9 mouse cellular contexts compared by ENCODE assay signal in genomic region chr4:110051281-110051665, GRCm38 (mm10).
DNase-seq lines count a peak whose midpoint lies in the region; ATAC-seq and TF ChIP-seq lines count a peak whose summit lies in the region.
"Had no signal": no experiment of that assay in that cellular context is flagged by ENCODE, and none has a peak within 500 bp of the region (broad histone marks: within the 10 kb centered on the region; RNA-seq: fewer than 3 reads in every experiment).

No protein-coding gene starts in this region.

- peak overlapping the region; percentile 37; the same call in 1 of the 2 replicates for H3K9ac ChIP-seq in embryonic facial prominence, embryonic 15.5 days
- H3K9ac ChIP-seq in intestine, embryonic 15.5 days, result peak overlapping the region; percentile 28; the same call in 1 of the 2 replicates
- peak overlapping the region; percentile 72 for H3K9ac ChIP-seq in neural tube, embryonic 13.5 days

- H3K4me3 ChIP-seq in lung, adult 2 months (replicated peaks; ENCODE audit: extremely low read depth, low read depth, low read length), result peak overlapping the region; percentile 6
- H3K4me3 ChIP-seq in embryonic facial prominence, embryonic 15.5 days (replicated peaks), result peak overlapping the region; percentile 50
- H3K4me3 ChIP-seq in intestine, embryonic 15.5 days (replicated peaks), result peak overlapping the region; percentile 36
- H3K4me3 ChIP-seq in neural tube, embryonic 13.5 days, result peak overlapping the region; percentile 46

- no peak for TF ChIP-seq POLR2A in lung, adult 2 months (IDR thresholded peaks at IDR 0.05; ENCODE audit: borderline replicate concordance, extremely low read depth, low read depth, low read length)

- 15% methylated on average over 12 of the region's 12 CpGs for WGBS in lung, adult 2 months
- 13% methylated on average over 12 of the region's 12 CpGs for WGBS in embryonic facial prominence, embryonic 15.5 days
- 13% methylated on average over 12 of the region's 12 CpGs for WGBS in intestine, embryonic 15.5 days
- 14% methylated on average over 12 of the region's 12 CpGs for WGBS in neural tube, embryonic 13.5 days

- no peak for DNase-seq in lung, adult 2 months
- DNase-seq in lung, postnatal 4 days, result no peak
- no peak for DNase-seq in embryo, embryonic 10.5 days (ENCODE audit: low spot score)
- no peak for DNase-seq in cerebellum, adult 9-11 months
- no peak for DNase-seq in urinary bladder, postnatal 25 days (ENCODE audit: low spot score)

- no peaks in the 10 kb centered on the region for H3K4me1 ChIP-seq in lung, adult 2 months (ENCODE audit: control insufficient read depth, insufficient read depth, low read length)
- H3K4me1 ChIP-seq in embryonic facial prominence, embryonic 15.5 days, result peaks cover 9% of the 10 kb centered on the region
- 0 out of 2 replicates have a peak, but pooled peaks cover 3% of the 10 kb centered on the region for H3K4me1 ChIP-seq in intestine, embryonic 15.5 days (replicated peaks)
- peaks cover 21% of the 10 kb centered on the region for H3K4me1 ChIP-seq in neural tube, embryonic 13.5 days (replicated peaks)

- H3K36me3 ChIP-seq in embryonic facial prominence, embryonic 15.5 days, result no peaks in the 10 kb centered on the region
- H3K36me3 ChIP-seq in intestine, embryonic 15.5 days, result no peaks in the 10 kb centered on the region
- no peaks in the 10 kb centered on the region for H3K36me3 ChIP-seq in neural tube, embryonic 13.5 days

- no peak; the same call in 1 of the 2 replicates for ATAC-seq in embryonic facial prominence, embryonic 15.5 days (ENCODE audit: insufficient number of reproducible peaks, low FRiP score, low TSS enrichment, low read depth)
- no peak for ATAC-seq in intestine, embryonic 15.5 days
- ATAC-seq in neural tube, embryonic 13.5 days (ENCODE audit: low read depth), result peak; percentile 52; the same call in 1 of the 2 replicates
- ATAC-seq: activated CD4-positive, CD25-positive, alpha-beta regulatory T cell, adult 4 months had no signal

- H3K27me3 ChIP-seq in embryonic facial prominence, embryonic 15.5 days, result no peaks in the 10 kb centered on the region
- no peaks in the 10 kb centered on the region for H3K27me3 ChIP-seq in intestine, embryonic 15.5 days (replicated peaks)
- H3K27me3 ChIP-seq in neural tube, embryonic 13.5 days, result no peaks in the 10 kb centered on the region

- TF ChIP-seq CTCF in lung, adult 2 months (IDR thresholded peaks at IDR 0.05; ENCODE audit: insufficient read depth, low read length), result no peak

- H3K4me2 ChIP-seq in embryonic facial prominence, embryonic 15.5 days (replicated peaks), result peak overlapping the region; percentile 84
- H3K4me2 ChIP-seq in intestine, embryonic 15.5 days (replicated peaks), result peak overlapping the region; percentile 71
- H3K4me2 ChIP-seq in neural tube, embryonic 13.5 days, result peak overlapping the region; percentile 74

- H3K27ac ChIP-seq in embryonic facial prominence, embryonic 15.5 days (replicated peaks), result no peak overlapping the region
- H3K27ac ChIP-seq in intestine, embryonic 15.5 days, result no peak overlapping the region
- H3K27ac ChIP-seq in neural tube, embryonic 13.5 days (replicated peaks), result peak overlapping the region; percentile 82

- H3K9me3 ChIP-seq in embryonic facial prominence, embryonic 15.5 days (replicated peaks), result no peaks in the 10 kb centered on the region
- no peaks in the 10 kb centered on the region for H3K9me3 ChIP-seq in intestine, embryonic 15.5 days
- no peaks in the 10 kb centered on the region for H3K9me3 ChIP-seq in neural tube, embryonic 13.5 days
